In genomic region chr12:44953121-44953520, GRCm38 (mm10) we compare ENCODE assay signal across 16 mouse cellular contexts.
"Had no signal": no experiment of that assay in that cellular context is flagged by ENCODE, and none has a peak within 500 bp of the region (broad histone marks: within the 10 kb centered on the region; RNA-seq: fewer than 3 reads in every experiment).

No protein-coding gene starts in this region.

- H3K4me1 ChIP-seq: limb, embryonic 10.5 days; liver, embryonic 13.5 days; lung, embryonic 15.5 days; megakaryocyte, embryonic 14.5 days; midbrain, embryonic 12.5 days; neural tube, embryonic 13.5 days; stomach, embryonic 15.5 days had no signal

- H3K27me3 ChIP-seq: liver, embryonic 13.5 days; lung, embryonic 15.5 days; megakaryocyte, embryonic 14.5 days; midbrain, embryonic 12.5 days; neural tube, embryonic 13.5 days; stomach, embryonic 15.5 days had no signal

- DNase-seq: kidney, adult 18-20 months; liver, embryonic 13.5 days; liver, postnatal 0 days; lung, postnatal 14 days; retina, postnatal 1 day; right cerebral cortex, postnatal 4 days; thymus, postnatal 36 days had no signal

- H3K36me3 ChIP-seq: limb, embryonic 10.5 days; liver, embryonic 13.5 days; lung, embryonic 15.5 days; midbrain, embryonic 12.5 days; neural tube, embryonic 13.5 days; stomach, embryonic 15.5 days had no signal

- H3K27ac ChIP-seq: kidney, postnatal 0 days; left cerebral cortex, adult 2 months; limb, embryonic 10.5 days; liver, embryonic 13.5 days; lung, embryonic 15.5 days; macrophage; midbrain, embryonic 12.5 days; neural tube, embryonic 13.5 days; stomach, embryonic 15.5 days had no signal

- H3K4me3 ChIP-seq: left cerebral cortex, adult 2 months; limb, embryonic 10.5 days; liver, embryonic 13.5 days; lung, embryonic 15.5 days; megakaryocyte, embryonic 14.5 days; midbrain, embryonic 12.5 days; neural tube, embryonic 13.5 days; stomach, embryonic 15.5 days had no signal
